Mouse (Mus musculus): ENCODE data around the gene Prkci. TPM values are rescaled to one million over a fixed set of nuclear protein-coding genes. Genes with fewer than 3 reads are reported as not detected.

Prkci gene
- total and polyA plus RNA-seq, 2 experiments from 2014 or later, result 9.0 to 26.1 TPM

GRCm38 (mm10) chr3:30969104-30969581 lies 26.4 kb upstream of the Prkci start, which contains the start of gene Phc3:
TSS of gene Phc3 (minus strand) at chr3:30969415.
- Histone ChIP-seq H3K27me3 (ENCODE audit: control insufficient read depth, insufficient read depth, low read length) (no peaks in the 10 kb centered on the region), H3K36me3 (replicated peaks; ENCODE audit: control insufficient read depth, insufficient read depth, low read length) (peaks cover 20% of the 10 kb centered on the region), H3K9me3 (replicated peaks; ENCODE audit: control insufficient read depth, low read length) (no peaks in the 10 kb centered on the region), H3K9ac (replicated peaks; ENCODE audit: low read depth, low read length) (peak within 1 kb of the TSS; percentile 97), H3K27ac (ENCODE audit: low read depth) (peak within 1 kb of the TSS; percentile 95), H3K4me3 (ENCODE audit: low read depth, low read length) (peak within 1 kb of the TSS; percentile 99), H3K4me2 (ENCODE audit: low read depth, low read length) (peak within 1 kb of the TSS; percentile 73), H3K4me1 (ENCODE audit: control insufficient read depth, insufficient read depth) (peaks cover 15% of the 10 kb centered on the region)
- ATAC-seq (ENCODE audit: insufficient read depth, low read depth), result peak; percentile 88
- DNase-seq (ENCODE audit: low spot score), result peak; percentile 92
- TF ChIP-seq CTCF (IDR thresholded peaks at IDR 0.05; ENCODE audit: low read depth) (no peak), EP300 (IDR thresholded peaks at IDR 0.05; ENCODE audit: low read depth) (no peak)
- under 1% methylated on average over 18 of the region's 34 CpGs for WGBS

DNA sequence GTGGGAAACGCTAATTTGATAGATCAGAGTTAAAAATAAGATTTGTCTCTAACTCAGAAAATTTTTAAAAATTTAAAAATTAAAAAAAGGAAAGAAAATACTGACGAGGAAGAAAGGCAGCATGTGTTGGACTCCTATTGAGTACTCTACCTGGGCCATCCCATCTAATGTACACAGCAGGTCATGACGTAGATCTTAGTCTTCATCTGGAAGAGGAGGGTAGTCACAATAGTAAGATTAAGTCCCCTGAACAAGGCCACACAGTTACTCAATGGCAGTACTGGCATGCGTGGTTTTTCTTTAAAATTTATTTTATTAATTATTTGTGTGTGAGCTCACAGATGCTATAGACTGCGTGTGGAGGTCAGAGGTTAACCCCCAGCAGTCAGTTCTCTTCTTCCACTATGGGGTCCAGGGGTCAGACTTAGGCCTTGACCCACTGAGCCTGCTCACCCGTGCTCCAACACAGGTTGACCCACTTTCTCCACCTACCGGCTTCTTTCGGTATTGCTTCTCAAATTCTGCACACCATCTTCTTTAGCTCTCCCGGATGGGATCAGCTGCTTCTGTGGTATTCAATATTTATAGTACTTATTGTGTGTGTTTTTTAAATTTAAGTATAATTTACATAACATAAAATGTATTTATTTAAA lies 20.3 kb upstream of the Prkci start:
- 47% methylated on average over 9 of the region's 9 CpGs for WGBS
- H3K27ac ChIP-seq (ENCODE audit: low read depth), result no peak overlapping the region
- peak; percentile 17; the same call in 1 of the 2 replicates for ATAC-seq (ENCODE audit: insufficient read depth, low read depth)
- H3K4me3 ChIP-seq (ENCODE audit: low read depth, low read length), result no peak overlapping the region
- no peak overlapping the region for H3K9ac ChIP-seq (replicated peaks; ENCODE audit: low read depth, low read length)
- no peaks in the 10 kb centered on the region for H3K4me1 ChIP-seq (ENCODE audit: control insufficient read depth, insufficient read depth)
- no peak overlapping the region for H3K4me2 ChIP-seq (ENCODE audit: low read depth, low read length)
- TF ChIP-seq CTCF (IDR thresholded peaks at IDR 0.05; ENCODE audit: low read depth) (peak; percentile 64), EP300 (IDR thresholded peaks at IDR 0.05; ENCODE audit: low read depth) (no peak)
- H3K27me3 ChIP-seq (ENCODE audit: control insufficient read depth, insufficient read depth, low read length), result no peaks in the 10 kb centered on the region
- peak; percentile 51 for DNase-seq (ENCODE audit: low spot score)
- H3K36me3 ChIP-seq (replicated peaks; ENCODE audit: control insufficient read depth, insufficient read depth, low read length), result no peaks in the 10 kb centered on the region
- H3K9me3 ChIP-seq (replicated peaks; ENCODE audit: control insufficient read depth, low read length), result no peaks in the 10 kb centered on the region

DNA sequence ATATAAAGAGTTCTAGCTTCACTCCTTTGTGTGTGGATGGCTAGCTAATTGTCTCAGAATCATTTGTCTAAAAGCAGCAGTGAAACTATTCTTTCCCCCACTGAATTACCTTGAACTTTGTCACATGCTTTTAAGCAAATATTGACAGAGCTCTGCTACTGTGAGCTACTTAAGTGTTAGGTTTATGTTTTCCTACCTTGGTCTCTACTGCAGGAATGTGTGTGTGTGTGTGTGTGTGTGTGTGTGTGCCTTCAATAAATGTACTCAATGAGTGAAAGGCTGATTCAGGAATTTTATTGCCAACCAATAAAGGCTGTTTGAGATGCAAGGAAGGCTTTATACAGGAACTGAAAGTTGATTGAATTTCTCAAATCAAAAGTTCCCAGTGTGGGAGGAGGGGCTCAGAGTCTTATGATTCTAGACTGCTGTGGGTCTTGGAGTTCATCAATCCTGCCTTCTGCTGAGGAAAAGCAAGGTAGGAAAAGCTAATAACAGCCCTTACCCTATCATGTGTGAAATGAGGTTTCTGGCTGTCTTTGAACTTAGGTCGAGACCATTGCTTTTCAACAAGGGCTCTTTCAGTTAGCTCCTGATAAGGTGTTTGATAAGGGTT lies 18.4 kb upstream of the Prkci start:
- WGBS, result 27% methylated on average over 1 of the region's 1 CpGs
- TF ChIP-seq EP300 (IDR thresholded peaks at IDR 0.05; ENCODE audit: low read depth), result no peak
- TF ChIP-seq CTCF (IDR thresholded peaks at IDR 0.05; ENCODE audit: low read depth), result no peak
- ATAC-seq (ENCODE audit: insufficient read depth, low read depth), result no peak

DNA sequence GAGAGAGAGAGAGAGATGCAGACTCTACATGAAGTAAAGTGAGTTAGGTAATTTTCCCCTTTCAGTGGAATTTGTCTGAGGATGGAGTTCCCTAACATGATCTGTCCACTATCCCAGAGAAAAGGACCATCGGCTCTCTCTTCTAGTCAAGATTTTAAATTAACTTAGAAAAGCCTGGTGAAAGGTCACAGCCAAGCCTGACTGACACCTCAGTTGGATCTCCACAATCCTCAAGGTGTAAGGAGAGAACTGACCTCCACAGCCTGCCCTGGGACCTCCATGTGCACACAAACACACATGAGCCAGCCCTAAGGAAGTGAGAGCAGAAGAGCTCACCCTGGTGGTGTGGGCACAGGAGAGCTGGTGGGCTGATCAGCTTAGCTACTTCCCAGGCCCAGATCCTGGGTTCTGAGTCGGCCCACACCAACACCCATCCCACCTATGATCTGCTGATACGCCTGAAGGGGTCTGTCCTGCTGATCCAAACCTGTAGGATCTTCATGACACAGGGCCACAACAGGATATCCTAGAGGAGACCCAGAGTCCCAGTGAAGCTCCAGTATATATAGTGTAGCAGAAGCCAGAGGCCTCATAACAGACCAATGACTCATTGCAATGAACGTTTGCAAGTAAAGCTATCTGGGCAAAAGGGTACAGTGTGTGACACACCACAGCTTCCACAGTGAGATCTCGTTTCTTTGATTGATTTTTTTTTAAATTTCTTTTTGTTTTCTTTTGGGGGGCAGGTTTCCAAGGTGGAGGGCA lies 13.7 kb upstream of the Prkci start:
- no peaks in the 10 kb centered on the region for H3K9me3 ChIP-seq (replicated peaks; ENCODE audit: control insufficient read depth, low read length)
- 60% methylated on average over 5 of the region's 5 CpGs for WGBS
- no peak overlapping the region for H3K9ac ChIP-seq (replicated peaks; ENCODE audit: low read depth, low read length)
- DNase-seq (ENCODE audit: low spot score) (no peak), ATAC-seq (ENCODE audit: insufficient read depth, low read depth) (peak; percentile 82)
- no peak for TF ChIP-seq EP300 (IDR thresholded peaks at IDR 0.05; ENCODE audit: low read depth)
- TF ChIP-seq CTCF (IDR thresholded peaks at IDR 0.05; ENCODE audit: low read depth), result no peak
- no peak overlapping the region for H3K4me3 ChIP-seq (ENCODE audit: low read depth, low read length)
- H3K27ac ChIP-seq (ENCODE audit: low read depth), result peak overlapping the region; percentile 32; the same call in 1 of the 2 replicates
- no peaks in the 10 kb centered on the region for H3K36me3 ChIP-seq (replicated peaks; ENCODE audit: control insufficient read depth, insufficient read depth, low read length)
- H3K4me2 ChIP-seq (ENCODE audit: low read depth, low read length), result no peak overlapping the region
- H3K4me1 ChIP-seq (ENCODE audit: control insufficient read depth, insufficient read depth), result no peaks in the 10 kb centered on the region
- H3K27me3 ChIP-seq (ENCODE audit: control insufficient read depth, insufficient read depth, low read length), result no peaks in the 10 kb centered on the region

More for the DNA sequence above, 18.4 kb upstream of the Prkci start:
- Histone ChIP-seq H3K27ac (ENCODE audit: low read depth) (no peak overlapping the region), H3K9me3 (replicated peaks; ENCODE audit: control insufficient read depth, low read length) (no peaks in the 10 kb centered on the region), H3K4me3 (ENCODE audit: low read depth, low read length) (no peak overlapping the region), H3K36me3 (replicated peaks; ENCODE audit: control insufficient read depth, insufficient read depth, low read length) (no peaks in the 10 kb centered on the region), H3K27me3 (ENCODE audit: control insufficient read depth, insufficient read depth, low read length) (no peaks in the 10 kb centered on the region), H3K4me1 (ENCODE audit: control insufficient read depth, insufficient read depth) (no peaks in the 10 kb centered on the region), H3K4me2 (ENCODE audit: low read depth, low read length) (no peak overlapping the region), H3K9ac (replicated peaks; ENCODE audit: low read depth, low read length) (no peak overlapping the region)
- no peak for DNase-seq (ENCODE audit: low spot score)

- WGBS, result 69% methylated on average over 8 of the region's 8 CpGs
- Histone ChIP-seq H3K4me3 (ENCODE audit: low read depth, low read length) (no peak overlapping the region), H3K27me3 (ENCODE audit: control insufficient read depth, insufficient read depth, low read length) (no peaks in the 10 kb centered on the region), H3K4me1 (ENCODE audit: control insufficient read depth, insufficient read depth) (peaks cover 4% of the 10 kb centered on the region), H3K9ac (replicated peaks; ENCODE audit: low read depth, low read length) (no peak overlapping the region), H3K27ac (ENCODE audit: low read depth) (no peak overlapping the region), H3K9me3 (replicated peaks; ENCODE audit: control insufficient read depth, low read length) (no peaks in the 10 kb centered on the region), H3K4me2 (ENCODE audit: low read depth, low read length) (no peak overlapping the region), H3K36me3 (replicated peaks; ENCODE audit: control insufficient read depth, insufficient read depth, low read length) (no peaks in the 10 kb centered on the region)
- TF ChIP-seq EP300 (IDR thresholded peaks at IDR 0.05; ENCODE audit: low read depth) (no peak), CTCF (IDR thresholded peaks at IDR 0.05; ENCODE audit: low read depth) (no peak)
- ATAC-seq (ENCODE audit: insufficient read depth, low read depth), result no peak
- no peak for DNase-seq (ENCODE audit: low spot score)
Measured at GRCm38 (mm10) chr3:30982924-30983536, 12.5 kb upstream of the Prkci start.
